Mouse (Mus musculus) liver, postnatal 0 days (tissue): ENCODE results near the gene Rrad. TPM values are rescaled to one million over a fixed set of nuclear protein-coding genes. Genes with fewer than 3 reads are reported as not detected.

Experiments
- ATAC-seq: fragments of 200-750 bp; cut with Nextera tagmentation; 2 replicates; pipeline ENCODE4 v1.8.0; 2017; ENCODE audit warnings: mild to moderate bottlenecking, moderate library complexity
- DNase-seq: peaks from one replicate; pipeline ENCODE4 v3.0.0-alpha.2; 2016
- H3K27ac ChIP-seq: fragments of 300-500 bp; sonication (generic); 2 replicates; pipeline ENCODE4 v1.5.1; 2014; ENCODE audit warnings: antibody characterized with exemption, moderate library complexity, mild to moderate bottlenecking, low read depth
- H3K27me3 ChIP-seq: fragments of 300-500 bp; sonication (generic); 2 replicates; pipeline ENCODE4 v1.6.1; 2014; ENCODE audit warnings: low read length, control low read depth, mixed read lengths; ENCODE audit not compliant: insufficient read depth
- H3K36me3 ChIP-seq: fragments of 300-500 bp; sonication (generic); replicated peaks from 2 replicates; pipeline ENCODE4 v1.6.1; 2014; ENCODE audit warnings: mild to moderate bottlenecking, control low read depth, low read length, moderate library complexity, mixed read lengths; ENCODE audit not compliant: insufficient read depth
- H3K4me1 ChIP-seq: fragments of 300-500 bp; sonication (generic); 2 replicates; pipeline ENCODE4 v1.6.1; 2014; ENCODE audit warnings: antibody characterized with exemption, mild to moderate bottlenecking, control low read depth; ENCODE audit not compliant: insufficient read depth
- H3K4me2 ChIP-seq: fragments of 300-500 bp; sonication (generic); 2 replicates; pipeline ENCODE4 v1.6.1; 2014; ENCODE audit warnings: low read depth, mild to moderate bottlenecking, low read length, moderate library complexity, mixed read lengths
- H3K4me3 ChIP-seq: fragments of 300-500 bp; sonication (generic); 2 replicates; pipeline ENCODE4 v1.5.1; 2014; ENCODE audit warnings: low read depth, low read length
- H3K9ac ChIP-seq: fragments of 300-500 bp; sonication (generic); replicated peaks from 2 replicates; pipeline ENCODE4 v1.6.1; 2014; ENCODE audit warnings: mild to moderate bottlenecking, moderate library complexity
- H3K9me3 ChIP-seq: fragments of 300-500 bp; sonication (generic); 2 replicates; pipeline ENCODE4 v1.6.1; 2016; ENCODE audit warnings: mild to moderate bottlenecking, control low read depth, low read length, mixed read lengths
- CTCF ChIP-seq: sonication (generic); IDR thresholded peaks from 2 replicates; pipeline ENCODE4 v1.5.1; 2016; ENCODE audit warnings: antibody characterized with exemption, low read depth
- EP300 ChIP-seq: IDR thresholded peaks from 2 replicates; pipeline ENCODE4 v1.6.1; 2016; ENCODE audit warnings: antibody characterized with exemption, low read depth, mild to moderate bottlenecking
- WGBS: fragments of 180-500 bp; shearing (Covaris S2); extraction: QIAGEN DNeasy Blood & Tissue Kit; methylation state at CpG from one replicate; pipeline ENCODE4 v1.1.7; 2014; ENCODE audit not compliant: insufficient replicate concordance; 5-methylcytosine and 5-hydroxymethylcytosine counted together
- polyA plus RNA-seq: library from polyadenylated mRNA; unstranded; fragments of >200 nt; fragmentation: Nextera tagmentation; extraction: Ambion mirVana; gene quantifications from 2 replicates; pipeline ENCODE4 v1.2.1, GENCODE M21; 2015

Gene Rrad
- polyA plus RNA-seq, 1 experiment from 2014 or later = 0.49 TPM

GRCm38 (mm10) chr8:104624161-104624560, 7.0 kb downstream of the Rrad start, which contains the start of gene Cdh16:
TSS of gene Cdh16 (minus strand) at chr8:104624396.
- no peak for DNase-seq
- Histone ChIP-seq H3K27me3 (no peaks in the 10 kb centered on the region), H3K4me3 (no peak within 1 kb of the TSS), H3K9ac (no peak within 1 kb of the TSS), H3K9me3 (no peaks in the 10 kb centered on the region), H3K27ac (no peak within 1 kb of the TSS), H3K4me1 (no peaks in the 10 kb centered on the region), H3K4me2 (no peak within 1 kb of the TSS), H3K36me3 (no peaks in the 10 kb centered on the region)
- no peak for ATAC-seq
- 58% methylated on average over 6 of the region's 6 CpGs for WGBS
- TF ChIP-seq CTCF = no peak
- TF ChIP-seq EP300 = no peak

- Histone ChIP-seq H3K9ac (no peak overlapping the region), H3K27me3 (no peaks in the 10 kb centered on the region), H3K9me3 (no peaks in the 10 kb centered on the region), H3K36me3 (no peaks in the 10 kb centered on the region), H3K4me3 (no peak overlapping the region), H3K4me1 (no peaks in the 10 kb centered on the region), H3K27ac (no peak overlapping the region), H3K4me2 (no peak overlapping the region)
- ATAC-seq (no peak), DNase-seq (no peak)
- 67% methylated on average over 5 of the region's 5 CpGs for WGBS
- no peak for TF ChIP-seq CTCF
- no peak for TF ChIP-seq EP300
These were observed 10.4 kb downstream of the Rrad start for GRCm38 (mm10) chr8:104620765-104621164.

- Histone ChIP-seq H3K4me2 (no peak overlapping the region), H3K27me3 (no peaks in the 10 kb centered on the region), H3K4me1 (no peaks in the 10 kb centered on the region), H3K4me3 (no peak overlapping the region), H3K27ac (no peak overlapping the region), H3K9me3 (no peaks in the 10 kb centered on the region), H3K9ac (no peak overlapping the region), H3K36me3 (no peaks in the 10 kb centered on the region)
- ATAC-seq (no peak), DNase-seq (no peak)
- TF ChIP-seq EP300 (no peak), CTCF (no peak)
- 61% methylated on average over 4 of the region's 4 CpGs for WGBS
These were observed 18.0 kb downstream of the Rrad start for GRCm38 (mm10) chr8:104613119-104613518.

- Histone ChIP-seq H3K9me3 (no peaks in the 10 kb centered on the region), H3K36me3 (no peaks in the 10 kb centered on the region), H3K9ac (no peak overlapping the region), H3K27me3 (no peaks in the 10 kb centered on the region), H3K4me2 (no peak overlapping the region), H3K27ac (no peak overlapping the region), H3K4me3 (no peak overlapping the region), H3K4me1 (no peaks in the 10 kb centered on the region)
- WGBS = 55% methylated on average over 4 of the region's 4 CpGs
- ATAC-seq = no peak
- TF ChIP-seq CTCF (no peak), EP300 (no peak)
- DNase-seq = no peak
These were observed 19.5 kb downstream of the Rrad start for GRCm38 (mm10) chr8:104611613-104612012.

- H3K4me3 ChIP-seq = no peak overlapping the region
- TF ChIP-seq EP300 = no peak
- no peak for TF ChIP-seq CTCF
- no peaks in the 10 kb centered on the region for H3K9me3 ChIP-seq
- H3K27me3 ChIP-seq = no peaks in the 10 kb centered on the region
- no peaks in the 10 kb centered on the region for H3K4me1 ChIP-seq
- H3K36me3 ChIP-seq = no peaks in the 10 kb centered on the region
- no peak overlapping the region for H3K9ac ChIP-seq
- WGBS = 76% methylated on average over 12 of the region's 12 CpGs
- DNase-seq = no peak
- no peak for ATAC-seq
- no peak overlapping the region for H3K27ac ChIP-seq
- no peak overlapping the region for H3K4me2 ChIP-seq
These were observed 20.9 kb downstream of the Rrad start for GRCm38 (mm10) chr8:104610185-104610766.

- WGBS = 61% methylated on average over 8 of the region's 8 CpGs
- H3K4me3 ChIP-seq = no peak overlapping the region
- H3K4me1 ChIP-seq = no peaks in the 10 kb centered on the region
- H3K9me3 ChIP-seq = no peaks in the 10 kb centered on the region
- H3K27me3 ChIP-seq = no peaks in the 10 kb centered on the region
- no peak overlapping the region for H3K27ac ChIP-seq
- DNase-seq (no peak), ATAC-seq (no peak)
- no peaks in the 10 kb centered on the region for H3K36me3 ChIP-seq
- no peak overlapping the region for H3K9ac ChIP-seq
- no peak overlapping the region for H3K4me2 ChIP-seq
- TF ChIP-seq EP300 (no peak), CTCF (no peak)
These were observed 21.9 kb downstream of the Rrad start for GRCm38 (mm10) chr8:104609222-104609621.

- H3K4me2 ChIP-seq = no peak overlapping the region
- H3K36me3 ChIP-seq = no peaks in the 10 kb centered on the region
- H3K27ac ChIP-seq = no peak overlapping the region
- H3K4me3 ChIP-seq = no peak overlapping the region
- TF ChIP-seq CTCF (no peak), EP300 (no peak)
- WGBS = 56% methylated on average over 2 of the region's 2 CpGs
- no peak for DNase-seq
- no peak for ATAC-seq
- H3K9me3 ChIP-seq = no peaks in the 10 kb centered on the region
- no peaks in the 10 kb centered on the region for H3K4me1 ChIP-seq
- H3K27me3 ChIP-seq = no peaks in the 10 kb centered on the region
- no peak overlapping the region for H3K9ac ChIP-seq
These were observed 23.2 kb downstream of the Rrad start for GRCm38 (mm10) chr8:104607944-104608343.
